Mouse (Mus musculus) liver, embryonic 16.5 days (tissue): ENCODE data around the gene Gtpbp3. TPM values are rescaled to one million over a fixed set of nuclear protein-coding genes. Genes with fewer than 3 reads are reported as not detected.

Source experiments
- ATAC-seq: fragments of 200-750 bp; cut with Nextera tagmentation; 2 replicates; pipeline ENCODE4 v1.8.0; 2017; ENCODE audit warnings: low read depth, mild to moderate bottlenecking, moderate number of reproducible peaks, moderate library complexity
- H3K27ac ChIP-seq: fragments of 300-500 bp; sonication (generic); 2 replicates; pipeline ENCODE4 v1.5.1; 2014; ENCODE audit warnings: mild to moderate bottlenecking, low read length
- H3K27me3 ChIP-seq: fragments of 300-500 bp; sonication (generic); 2 replicates; pipeline ENCODE4 v1.6.1; 2014; ENCODE audit warnings: low read depth, low read length, mixed read lengths; ENCODE audit not compliant: control insufficient read depth, insufficient read depth
- H3K36me3 ChIP-seq: fragments of 300-500 bp; sonication (generic); 2 replicates; pipeline ENCODE4 v1.6.1; 2014; ENCODE audit warnings: mild to moderate bottlenecking; ENCODE audit not compliant: control insufficient read depth, insufficient read depth
- H3K4me1 ChIP-seq: fragments of 300-500 bp; sonication (generic); 2 replicates; pipeline ENCODE4 v1.6.1; 2014; ENCODE audit warnings: low read depth, low read length, mixed read lengths; ENCODE audit not compliant: control insufficient read depth
- H3K4me2 ChIP-seq: fragments of 300-500 bp; sonication (generic); 2 replicates; pipeline ENCODE4 v1.6.1; 2014; ENCODE audit warnings: low read depth, low read length, mixed read lengths
- H3K4me3 ChIP-seq: fragments of 300-500 bp; sonication (generic); 2 replicates; pipeline ENCODE4 v1.5.1; 2014; ENCODE audit warnings: low read depth, mild to moderate bottlenecking, low read length
- H3K9ac ChIP-seq: fragments of 300-500 bp; sonication (generic); 2 replicates; pipeline ENCODE4 v1.6.1; 2014; ENCODE audit warnings: low read depth, low read length
- H3K9me3 ChIP-seq: fragments of 300-500 bp; sonication (generic); replicated peaks from 2 replicates; pipeline ENCODE4 v1.6.1; 2016; ENCODE audit warnings: low read length; ENCODE audit not compliant: control insufficient read depth
- WGBS: fragments of 180-500 bp; shearing (Covaris S2); extraction: QIAGEN DNeasy Blood & Tissue Kit; methylation state at CpG from one replicate; pipeline ENCODE4 v1.1.7; 2014; ENCODE audit not compliant: insufficient replicate concordance; 5-methylcytosine and 5-hydroxymethylcytosine counted together
- polyA plus RNA-seq: library from polyadenylated mRNA; unstranded; fragments of >200 nt; fragmentation: Nextera tagmentation; extraction: Ambion mirVana; gene quantifications from 2 replicates; pipeline ENCODE4 v1.2.1, GENCODE M21; 2015

The Gtpbp3 gene
- 5.3 and 5.4 TPM in 2 replicates for polyA plus RNA-seq

DNA sequence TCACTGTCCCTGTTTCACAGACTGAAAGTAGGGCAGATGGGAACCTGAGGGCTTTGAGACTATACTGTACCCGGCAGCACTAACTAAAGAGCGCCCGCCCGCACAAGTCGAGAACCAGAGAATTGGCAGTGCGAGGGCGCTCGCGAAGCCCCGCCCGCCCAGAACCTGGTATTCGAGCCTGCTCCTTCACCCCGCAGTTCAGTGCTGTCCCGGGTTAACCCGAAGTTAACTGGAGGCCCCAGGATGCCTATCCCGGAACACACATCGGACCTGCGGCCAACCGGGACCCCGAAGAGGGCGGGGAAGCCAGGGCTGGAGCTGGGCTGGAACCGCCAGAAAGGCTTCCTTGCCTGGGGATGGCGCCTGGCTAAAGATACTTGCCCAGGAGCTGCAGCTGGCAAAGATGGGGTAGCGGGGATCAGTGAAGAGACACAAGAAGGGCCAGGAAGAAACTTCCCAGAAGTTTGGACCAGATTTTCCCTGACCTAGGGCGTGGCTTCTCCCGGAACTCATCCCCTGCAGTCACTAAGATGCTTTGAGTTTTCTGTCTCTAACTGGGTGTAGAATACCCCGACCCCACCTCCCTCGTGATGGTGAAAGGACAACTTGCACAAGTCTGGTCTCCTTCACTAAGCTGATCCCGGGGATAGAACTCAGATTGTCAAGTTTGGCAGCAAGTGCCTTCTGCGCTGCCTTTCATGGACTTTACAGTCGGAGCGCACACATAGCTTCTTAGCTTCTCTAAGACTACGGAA lies at the start of gene Gtpbp3:
Gtpbp3 (plus strand) TSS at position 413 of the 755 bp plus-strand sequence.
- Histone ChIP-seq H3K4me1 (peaks cover 23% of the 10 kb centered on the region), H3K9ac (peak within 1 kb of the TSS; percentile 79), H3K4me2 (peak within 1 kb of the TSS; percentile 99), H3K27me3 (no peaks in the 10 kb centered on the region), H3K4me3 (peak within 1 kb of the TSS; percentile 81), H3K36me3 (peaks cover 5% of the 10 kb centered on the region; the same call in 1 of the 2 replicates), H3K9me3 (no peaks in the 10 kb centered on the region), H3K27ac (peak within 1 kb of the TSS; percentile 82)
- peak; percentile 33; the same call in 1 of the 2 replicates for ATAC-seq
- WGBS, result under 1% methylated on average over 33 of the region's 33 CpGs

DNA sequence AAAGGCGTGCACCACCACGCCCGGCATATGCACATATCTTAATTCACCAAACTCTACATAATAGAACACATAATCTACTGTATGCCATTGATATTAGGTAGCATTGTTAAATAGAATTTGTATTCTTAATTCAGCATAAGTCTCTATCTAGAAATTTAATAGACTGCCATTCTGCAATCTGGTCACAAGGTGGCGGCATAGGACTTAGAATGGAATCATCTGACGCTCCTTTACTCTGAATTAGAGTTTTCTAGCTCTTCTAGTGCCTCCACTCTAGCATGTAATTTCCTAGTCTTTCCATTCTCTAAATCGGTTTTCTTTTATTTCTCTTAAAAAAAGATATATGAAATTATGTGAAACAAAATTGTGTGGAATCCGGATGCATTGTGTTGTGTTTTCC lies 46.5 kb upstream of the Gtpbp3 start:
- H3K9ac ChIP-seq, result no peak overlapping the region
- H3K27ac ChIP-seq, result no peak overlapping the region
- H3K4me3 ChIP-seq, result no peak overlapping the region
- no peak overlapping the region for H3K4me2 ChIP-seq
- no peaks in the 10 kb centered on the region for H3K36me3 ChIP-seq
- ATAC-seq, result no peak
- no peaks in the 10 kb centered on the region for H3K4me1 ChIP-seq
- H3K27me3 ChIP-seq, result no peaks in the 10 kb centered on the region; the same call in 1 of the 2 replicates
- no peaks in the 10 kb centered on the region for H3K9me3 ChIP-seq
- 0% methylated on average over 7 of the region's 7 CpGs for WGBS

DNA sequence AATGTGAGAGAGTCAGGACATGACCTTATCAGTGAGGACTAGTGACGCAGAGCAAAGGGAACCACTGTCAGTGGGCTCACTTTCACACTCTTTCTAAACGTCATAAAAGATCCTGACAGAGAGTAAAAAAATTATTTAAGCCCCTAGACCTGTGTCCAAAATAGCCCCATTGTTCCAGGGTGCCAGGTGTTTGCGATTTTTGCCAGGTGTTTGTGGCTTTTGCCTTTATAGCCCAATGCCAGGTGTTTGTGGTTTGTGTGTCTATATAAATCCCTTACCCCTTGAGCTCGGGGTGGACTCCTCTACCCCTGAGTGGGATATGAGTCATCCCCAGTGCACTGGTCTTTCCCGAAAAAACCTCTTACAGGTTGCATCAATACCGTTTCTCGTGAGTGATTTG lies 42.8 kb upstream of the Gtpbp3 start:
- 55% methylated on average over 7 of the region's 7 CpGs for WGBS
- no peaks in the 10 kb centered on the region for H3K4me1 ChIP-seq
- H3K9ac ChIP-seq, result no peak overlapping the region
- H3K4me3 ChIP-seq, result no peak overlapping the region
- H3K9me3 ChIP-seq, result no peaks in the 10 kb centered on the region
- H3K27ac ChIP-seq, result no peak overlapping the region
- H3K4me2 ChIP-seq, result no peak overlapping the region
- no peaks in the 10 kb centered on the region for H3K36me3 ChIP-seq
- no peak for ATAC-seq
- no peaks in the 10 kb centered on the region; the same call in 1 of the 2 replicates for H3K27me3 ChIP-seq

DNA sequence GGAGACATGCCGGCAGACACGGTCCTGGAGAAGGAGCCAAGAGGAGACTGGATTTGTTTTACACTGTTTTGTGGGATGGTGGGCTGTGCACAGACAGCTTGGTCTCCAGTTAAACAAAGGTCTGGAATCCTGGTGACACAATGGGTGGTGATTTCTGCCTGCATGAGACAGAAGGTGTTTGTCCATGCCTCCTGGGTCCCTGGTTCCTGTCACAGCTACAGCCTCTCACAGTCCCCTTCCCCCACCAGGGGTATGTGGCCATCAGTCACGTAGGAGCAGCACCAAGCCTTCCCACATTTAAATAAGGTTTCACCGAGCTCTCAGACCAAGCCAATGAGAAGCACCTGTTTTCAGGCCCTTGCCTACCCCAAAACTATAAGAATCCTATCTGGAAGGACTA lies 36.6 kb upstream of the Gtpbp3 start:
- Histone ChIP-seq H3K9me3 (no peaks in the 10 kb centered on the region), H3K36me3 (no peaks in the 10 kb centered on the region), H3K9ac (no peak overlapping the region), H3K27ac (no peak overlapping the region), H3K4me1 (no peaks in the 10 kb centered on the region), H3K4me3 (no peak overlapping the region), H3K27me3 (no peaks in the 10 kb centered on the region), H3K4me2 (no peak overlapping the region)
- no peak for ATAC-seq
- WGBS, result 63% methylated on average over 4 of the region's 4 CpGs

DNA sequence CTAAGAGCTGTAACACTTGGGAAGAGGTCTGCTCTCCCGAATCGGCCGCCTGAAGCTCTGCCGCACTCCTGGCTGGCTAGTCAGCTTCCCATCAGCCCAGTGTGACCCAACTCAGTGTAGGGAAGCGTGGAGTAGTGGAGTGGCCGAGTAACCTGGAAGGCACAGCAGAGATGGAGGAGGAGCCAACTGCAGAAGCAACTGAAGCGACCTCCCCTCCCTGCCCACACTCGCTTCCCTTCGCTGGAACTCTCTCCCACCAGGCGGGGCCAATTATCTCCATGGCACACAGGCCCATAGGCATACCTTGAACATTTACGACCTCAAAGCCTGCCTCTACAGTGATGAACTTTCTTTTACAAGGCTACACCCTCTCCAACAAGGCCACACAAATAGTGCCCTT lies 36.1 kb upstream of the Gtpbp3 start:
- H3K4me1 ChIP-seq, result peaks cover under 1% of the 10 kb centered on the region; the same call in 1 of the 2 replicates
- no peaks in the 10 kb centered on the region for H3K27me3 ChIP-seq
- no peak for ATAC-seq
- H3K9ac ChIP-seq, result no peak overlapping the region
- no peak overlapping the region for H3K27ac ChIP-seq
- no peaks in the 10 kb centered on the region for H3K36me3 ChIP-seq
- no peak overlapping the region for H3K4me3 ChIP-seq
- WGBS, result 47% methylated on average over 11 of the region's 11 CpGs
- no peak overlapping the region for H3K4me2 ChIP-seq
- no peaks in the 10 kb centered on the region for H3K9me3 ChIP-seq

DNA sequence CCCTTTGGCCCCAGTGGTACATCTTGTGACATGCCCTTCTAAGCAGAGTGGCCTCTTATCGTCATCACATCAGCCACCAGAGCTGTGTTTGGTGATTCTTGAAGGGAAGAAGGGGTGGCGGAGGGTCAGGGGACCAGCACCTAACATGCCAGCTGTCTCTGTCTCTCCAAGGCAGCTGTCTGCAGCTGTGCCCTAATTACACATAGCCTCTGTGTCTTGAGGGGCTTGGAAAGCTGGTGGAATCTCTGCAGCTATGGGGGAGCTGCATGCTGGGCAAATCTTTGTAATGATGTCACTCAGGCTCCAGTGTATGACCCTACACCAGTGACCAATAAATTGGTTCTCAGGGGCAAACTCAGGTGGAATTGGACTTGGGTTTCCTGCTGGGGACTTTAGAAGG lies 35.2 kb upstream of the Gtpbp3 start:
- 50% methylated on average over 2 of the region's 2 CpGs for WGBS
- no peak overlapping the region for H3K4me3 ChIP-seq
- ATAC-seq, result no peak

DNA sequence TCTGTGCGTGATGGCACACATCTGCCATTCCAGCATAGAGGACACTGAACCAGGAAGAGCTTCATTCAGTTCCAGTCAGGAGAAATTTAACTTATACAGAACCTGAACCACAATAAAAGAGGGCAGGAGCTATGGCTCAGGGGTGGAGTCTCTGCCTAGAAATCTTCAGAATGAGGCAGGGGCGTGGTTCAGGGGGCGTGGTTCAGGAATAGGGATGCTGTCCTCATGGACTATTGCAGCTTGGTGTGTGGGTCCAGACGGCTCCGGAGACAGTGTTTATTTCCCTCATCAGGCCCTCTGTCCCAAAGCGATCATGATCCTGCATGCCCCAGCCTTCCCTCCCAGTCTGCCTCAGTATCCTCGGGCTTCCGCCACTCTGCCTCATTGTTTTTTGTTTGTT lies 33.2 kb upstream of the Gtpbp3 start:
- 65% methylated on average over 8 of the region's 8 CpGs for WGBS
- no peak overlapping the region for H3K4me2 ChIP-seq
- H3K27me3 ChIP-seq, result no peaks in the 10 kb centered on the region
- no peak overlapping the region for H3K4me3 ChIP-seq
- no peak overlapping the region for H3K27ac ChIP-seq
- no peak overlapping the region for H3K9ac ChIP-seq
- no peaks in the 10 kb centered on the region for H3K36me3 ChIP-seq
- no peaks in the 10 kb centered on the region for H3K9me3 ChIP-seq
- ATAC-seq, result no peak
- peaks cover 5% of the 10 kb centered on the region for H3K4me1 ChIP-seq

More for the DNA sequence above, 35.2 kb upstream of the Gtpbp3 start:
- H3K27ac ChIP-seq, result no peak overlapping the region
- no peaks in the 10 kb centered on the region for H3K27me3 ChIP-seq
- no peaks in the 10 kb centered on the region for H3K36me3 ChIP-seq
- peaks cover 5% of the 10 kb centered on the region for H3K4me1 ChIP-seq
- no peaks in the 10 kb centered on the region for H3K9me3 ChIP-seq
- no peak overlapping the region for H3K9ac ChIP-seq
- no peak overlapping the region for H3K4me2 ChIP-seq

DNA sequence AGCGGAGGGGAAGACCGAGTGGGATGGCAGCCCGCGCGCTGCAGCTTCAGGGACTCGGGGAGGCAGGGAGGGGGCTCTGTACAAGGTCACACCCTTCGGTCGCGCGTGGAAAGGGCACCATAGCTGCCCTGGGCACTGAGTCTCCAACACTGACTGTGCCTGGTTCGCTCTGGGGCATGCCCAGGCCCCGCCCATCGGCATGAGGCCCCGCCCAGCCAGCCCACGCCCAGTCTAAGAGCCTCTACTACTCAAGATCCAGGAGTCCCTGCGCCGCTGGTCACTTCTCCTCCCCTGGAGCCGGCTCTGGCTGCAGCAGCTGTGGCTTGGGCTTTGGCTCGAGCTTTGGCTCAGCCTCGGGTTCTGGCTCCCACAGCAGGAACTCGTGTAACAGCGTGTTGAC lies 31.0 kb upstream of the Gtpbp3 start:
- H3K27ac ChIP-seq, result no peak overlapping the region
- H3K36me3 ChIP-seq, result no peaks in the 10 kb centered on the region
- H3K27me3 ChIP-seq, result no peaks in the 10 kb centered on the region
- H3K4me3 ChIP-seq, result no peak overlapping the region
- no peaks in the 10 kb centered on the region for H3K9me3 ChIP-seq
- ATAC-seq, result peak; percentile 57; the same call in 1 of the 2 replicates
- no peak overlapping the region for H3K4me2 ChIP-seq
- no peak overlapping the region for H3K9ac ChIP-seq
- WGBS, result 46% methylated on average over 22 of the region's 22 CpGs
- peaks cover 5% of the 10 kb centered on the region for H3K4me1 ChIP-seq

DNA sequence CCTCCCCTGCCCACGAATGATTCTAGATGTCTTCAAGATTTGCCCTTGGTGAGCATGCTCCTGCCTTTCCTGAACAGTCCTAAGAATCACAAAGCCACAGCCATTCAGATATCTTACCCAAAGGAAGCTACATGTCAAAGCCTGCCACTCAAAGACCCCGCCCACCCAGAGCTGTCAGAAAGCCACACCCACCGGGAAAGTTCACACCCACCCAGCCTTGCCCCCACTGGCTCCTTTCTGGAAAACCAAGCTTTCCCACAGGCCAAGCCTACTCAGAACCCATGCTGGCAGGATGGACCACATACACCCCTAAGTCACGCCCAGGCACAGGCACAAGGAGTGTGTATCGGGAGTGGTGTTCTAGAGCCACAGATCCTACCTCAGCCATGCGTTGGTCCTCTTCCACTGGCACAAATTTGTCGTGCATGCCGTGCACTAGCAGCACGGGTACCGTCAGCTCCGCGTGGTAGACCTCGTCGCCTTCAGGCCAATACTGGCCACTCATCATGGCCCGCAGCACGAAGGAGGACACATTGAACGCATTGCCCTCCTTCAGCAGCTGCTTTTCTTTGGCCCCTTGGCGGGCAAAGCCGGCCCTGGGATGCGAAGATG lies 30.1 kb upstream of the Gtpbp3 start:
- ATAC-seq, result no peak
- WGBS, result 75% methylated on average over 20 of the region's 20 CpGs

More for the DNA sequence above, 30.1 kb upstream of the Gtpbp3 start:
- Histone ChIP-seq H3K4me2 (no peak overlapping the region), H3K27ac (no peak overlapping the region), H3K36me3 (no peaks in the 10 kb centered on the region), H3K4me3 (no peak overlapping the region), H3K4me1 (peaks cover 9% of the 10 kb centered on the region), H3K9me3 (no peaks in the 10 kb centered on the region), H3K9ac (no peak overlapping the region), H3K27me3 (no peaks in the 10 kb centered on the region)
